Mouse (Mus musculus) gastrocnemius, adult 2 months (tissue): Measurements from ENCODE around the gene Srxn1. TPM values are rescaled to one million over a fixed set of nuclear protein-coding genes. Genes with fewer than 3 reads are reported as not detected.
A peak's percentile ranks its signal among the peaks of the same experiment; 100 is the strongest.
"Not testable (repeated sequence)": the region's sequence is repeated elsewhere in the genome, so short reads cannot be mapped to it uniquely, and the experiment has no call there.

Experiments
- DNase-seq: peaks from one replicate; pipeline ENCODE4 v3.0.0; 2022
- H3K27ac ChIP-seq: fragments of 200-600 bp; 2 replicates; pipeline ENCODE4 v1.8.1; 2022; ENCODE audit warnings: mild to moderate bottlenecking
- H3K4me3 ChIP-seq: fragments of 200-600 bp; 2 replicates; pipeline ENCODE4 v1.8.1; 2022; ENCODE audit warnings: mild to moderate bottlenecking, moderate library complexity
- CTCF ChIP-seq: fragments of 200-600 bp; IDR thresholded peaks from 2 replicates; pipeline ENCODE4 v1.8.1; 2022; ENCODE audit warnings: antibody characterized with exemption, mild to moderate bottlenecking, moderate library complexity
- intact Hi-C: fragments of 180-260 bp; cut with DNase I; formaldehyde crosslinking; loops from one replicate; pipeline ENCODE4 v1.15.1; 2025
- long read RNA-seq, 2 experiments: library from polyadenylated mRNA; stranded (forward); transcript quantifications; one replicate each; pipeline ENCODE4 v2.0.0; 2021
- total RNA-seq, 2 experiments: library from RNA; stranded (reverse); gene quantifications; 2 replicates each; pipeline ENCODE4 v1.2.3; 2021

Gene Srxn1
- 10 to 100 TPM; 24.3 to 28.7 TPM for total RNA-seq
- long read RNA-seq, experiment 1, transcript Srxn1-201 (2 exons, 2,812 nt): major isoform, 13 of 23 reads
- long read RNA-seq, experiment 1, partial matches to known transcripts: 0 of 23 reads
- long read RNA-seq, experiment 1, other reads (novel, unspliced or antisense): 6 of 23 reads
- long read RNA-seq, experiment 2, transcript Srxn1-201 (2 exons, 2,812 nt): major isoform, 22 of 33 reads
- long read RNA-seq, experiment 2, transcript Srxn1-203 (2 exons, 446 nt): minor isoform, 6 of 33 reads
- long read RNA-seq, experiment 2, partial matches to known transcripts: 0 of 33 reads
- long read RNA-seq, experiment 2, other reads (novel, unspliced or antisense): 4 of 33 reads

GRCm38 (mm10) chr2:152105318-152106224, at the start of gene Srxn1:
Srxn1 (plus strand) TSS chr2:152105516.
- H3K4me3 ChIP-seq: peak within 1 kb of the TSS; percentile 77
- peak; percentile 94 for DNase-seq
- H3K27ac ChIP-seq: peak within 1 kb of the TSS; percentile 96
- TF ChIP-seq CTCF: peak; percentile 35
- intact Hi-C loops: loop anchor here (5.0 kb wide), 1 partner anchor 257 kb away; no protein-coding TSS in a partner anchor

DNA sequence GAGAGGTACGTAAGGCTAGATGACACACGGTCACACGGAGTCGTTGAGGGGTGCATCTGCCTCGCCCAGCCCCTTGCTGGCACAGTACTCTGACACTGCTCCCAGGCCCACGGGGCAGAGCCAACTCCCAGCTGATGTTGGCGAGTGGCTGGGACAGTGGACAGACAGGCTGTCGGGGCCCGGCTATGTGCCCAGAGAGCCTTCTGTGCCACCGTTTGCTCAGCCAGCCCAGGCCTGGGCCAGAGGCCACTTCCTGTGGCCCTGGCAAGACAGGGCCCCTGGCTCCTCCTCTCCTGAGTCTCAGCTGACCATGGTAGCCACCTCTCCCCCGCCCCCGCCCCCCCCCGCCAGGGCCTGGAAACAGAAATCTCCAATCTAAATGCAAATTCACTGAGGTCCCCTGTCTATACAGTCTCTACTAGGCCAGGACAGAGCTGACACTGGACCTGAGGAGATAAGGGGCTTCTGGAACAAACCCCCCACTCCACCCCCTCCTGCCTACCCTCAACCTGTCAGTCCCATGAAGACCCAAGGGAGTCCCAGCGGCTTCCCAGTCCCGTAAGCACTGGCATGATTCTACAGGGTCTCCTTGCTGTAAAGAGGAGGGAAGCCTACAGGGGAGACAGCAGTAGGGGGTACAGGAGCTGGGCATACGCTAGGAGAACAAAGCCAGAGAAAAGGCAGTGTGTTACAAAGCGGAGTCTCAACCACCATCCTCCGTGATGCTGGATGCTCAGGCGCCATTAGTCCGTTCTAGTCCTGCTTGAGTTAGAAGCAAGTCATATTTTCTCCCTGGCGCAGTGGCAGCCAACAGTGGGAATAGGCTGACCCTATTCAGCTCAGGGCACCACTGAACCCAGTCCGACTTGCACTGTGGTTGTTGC, 48.7 kb upstream of the Srxn1 start:
- Histone ChIP-seq H3K27ac (no peak overlapping the region), H3K4me3 (no peak overlapping the region)
- TF ChIP-seq CTCF: no peak
- DNase-seq: peak; percentile 60
- intact Hi-C loops: no loop called here

DNA sequence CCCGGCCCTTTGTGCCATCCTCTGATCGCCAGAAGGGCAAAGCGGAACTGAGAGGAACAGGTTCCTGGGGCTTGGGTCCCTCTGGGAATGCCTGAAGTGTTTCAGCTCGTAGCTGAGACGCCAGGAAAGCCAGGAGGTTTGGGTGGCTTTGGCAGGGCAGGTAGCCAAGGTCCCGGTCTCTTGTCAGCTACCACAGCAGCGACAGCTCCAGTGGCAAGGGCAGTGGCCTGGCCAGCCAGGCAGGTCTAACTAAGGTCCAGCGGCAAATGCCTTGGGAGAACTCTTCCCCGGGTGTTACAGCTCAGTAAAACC, 48.1 kb upstream of the Srxn1 start:
- intact Hi-C loops: no loop called here

DNA sequence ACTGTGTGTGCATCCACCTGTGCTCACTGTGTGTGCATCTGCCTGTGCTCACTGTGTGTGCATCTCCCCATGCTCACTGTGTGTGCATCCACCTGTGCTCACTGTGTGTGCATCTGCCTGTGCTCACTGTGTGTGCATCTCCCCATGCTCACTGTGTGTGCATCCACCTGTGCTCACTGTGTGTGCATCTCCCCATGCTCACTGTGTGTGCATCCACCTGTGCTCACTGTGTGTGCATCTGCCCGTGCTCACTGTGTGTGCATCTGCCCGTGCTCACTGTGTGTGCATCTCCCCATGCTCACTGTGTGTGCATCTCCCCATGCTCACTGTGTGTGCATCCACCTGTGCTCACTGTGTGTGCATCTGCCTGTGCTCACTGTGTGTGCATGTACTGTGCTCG, 42.5 kb upstream of the Srxn1 start:
- H3K4me3 ChIP-seq, intact Hi-C loops, H3K27ac ChIP-seq, DNase-seq: not testable (repeated sequence)

More for the DNA sequence above, 48.1 kb upstream of the Srxn1 start:
- DNase-seq: no peak
- no peak for TF ChIP-seq CTCF
- Histone ChIP-seq H3K27ac (no peak overlapping the region), H3K4me3 (no peak overlapping the region)

- intact Hi-C loops: no loop called here
- no peak for DNase-seq
- H3K4me3 ChIP-seq: no peak overlapping the region
- no peak for TF ChIP-seq CTCF
- H3K27ac ChIP-seq: no peak overlapping the region
Measured at GRCm38 (mm10) chr2:152068660-152069433, 36.5 kb upstream of the Srxn1 start.

GRCm38 (mm10) chr2:152069434-152069786, 35.9 kb upstream of the Srxn1 start:
- no peak overlapping the region for H3K4me3 ChIP-seq
- H3K27ac ChIP-seq: no peak overlapping the region
- intact Hi-C loops: no loop called here
- no peak for DNase-seq
- TF ChIP-seq CTCF: no peak

GRCm38 (mm10) chr2:152069941-152070340, 35.4 kb upstream of the Srxn1 start:
- DNase-seq: no peak
- TF ChIP-seq CTCF: no peak

GRCm38 (mm10) chr2:152074521-152074920, 30.8 kb upstream of the Srxn1 start:
- DNase-seq: no peak
- intact Hi-C loops: no loop called here
- TF ChIP-seq CTCF: no peak
- no peak overlapping the region for H3K27ac ChIP-seq
- no peak overlapping the region for H3K4me3 ChIP-seq

More at GRCm38 (mm10) chr2:152069941-152070340, 35.4 kb upstream of the Srxn1 start:
- intact Hi-C loops: no loop called here
- H3K4me3 ChIP-seq: no peak overlapping the region
- no peak overlapping the region for H3K27ac ChIP-seq

- no peak for TF ChIP-seq CTCF
- DNase-seq: no peak
- Histone ChIP-seq H3K4me3 (no peak overlapping the region), H3K27ac (no peak overlapping the region)
- intact Hi-C loops: no loop called here
Measured at GRCm38 (mm10) chr2:152075294-152075889, 29.9 kb upstream of the Srxn1 start.

DNA sequence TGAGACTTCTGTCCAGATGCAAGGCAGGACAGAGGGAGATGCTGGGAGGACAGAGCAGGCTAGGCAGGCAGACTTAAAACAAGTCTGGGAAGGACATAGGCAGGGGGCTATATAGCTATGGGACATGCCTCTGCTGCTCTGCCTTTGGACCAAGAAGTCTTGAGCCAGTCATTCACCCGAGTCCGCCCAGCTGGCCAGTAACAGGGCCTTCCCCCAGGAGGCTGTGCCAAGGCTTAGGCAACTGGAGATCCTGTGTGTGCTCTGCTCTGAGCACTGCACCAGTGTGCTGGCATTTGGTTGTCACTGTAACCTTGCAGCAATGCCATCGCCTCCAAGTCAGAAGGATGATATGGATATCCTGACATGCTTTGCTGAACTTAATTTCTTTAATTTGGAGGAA, 28.0 kb upstream of the Srxn1 start:
- intact Hi-C loops: no loop called here
- no peak for TF ChIP-seq CTCF
- no peak overlapping the region for H3K27ac ChIP-seq

More for the DNA sequence above, 28.0 kb upstream of the Srxn1 start:
- H3K4me3 ChIP-seq: no peak overlapping the region
- DNase-seq: no peak
